Mouse (Mus musculus): ENCODE measurements around the gene Magi2. TPM values are rescaled to one million over a fixed set of nuclear protein-coding genes. Genes with fewer than 3 reads are reported as not detected.

Magi2 gene
- 28.5 and 31.3 TPM in 2 replicates for polyA plus RNA-seq (2015; fragmentation: Nextera tagmentation; extraction: Ambion mirVana)

DNA sequence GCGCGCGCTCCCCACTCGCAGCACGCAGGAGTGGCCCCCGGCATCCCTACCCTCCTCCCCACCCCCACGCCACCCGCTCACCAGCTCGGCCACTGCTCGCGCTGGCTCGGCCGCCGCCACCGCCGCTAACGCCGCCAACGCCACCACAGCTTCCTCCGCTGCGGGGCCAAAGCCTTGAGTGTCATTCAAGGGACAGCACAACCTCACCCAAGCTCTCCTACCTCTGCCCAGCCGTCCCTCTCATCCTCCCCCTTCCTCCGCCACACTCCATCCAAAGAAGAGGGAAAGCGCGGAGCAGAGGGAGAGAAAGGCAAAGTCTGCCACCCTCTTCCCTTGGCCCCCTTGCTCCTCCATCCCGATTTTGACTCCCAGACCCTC is at the start of gene Magi2:
Gene Magi2 (plus strand): TSS at position 171 of the 378 bp plus-strand sequence.
- Histone ChIP-seq H3K4me2 (peak within 1 kb of the TSS; percentile 92), H3K9ac (peak within 1 kb of the TSS; percentile 77), H3K36me3 (no peaks in the 10 kb centered on the region), H3K9me3 (no peaks in the 10 kb centered on the region), H3K27ac (peak within 1 kb of the TSS; percentile 82), H3K4me1 (replicated peaks) (peaks cover 22% of the 10 kb centered on the region), H3K27me3 (0 out of 2 replicates have a peak, but pooled peaks cover 6% of the 10 kb centered on the region), H3K4me3 (peak within 1 kb of the TSS; percentile 69)
- WGBS = 2% methylated on average over 23 of the region's 26 CpGs
- peak; percentile 76; the same call in 1 of the 2 replicates for ATAC-seq (ENCODE audit: low FRiP score)

DNA sequence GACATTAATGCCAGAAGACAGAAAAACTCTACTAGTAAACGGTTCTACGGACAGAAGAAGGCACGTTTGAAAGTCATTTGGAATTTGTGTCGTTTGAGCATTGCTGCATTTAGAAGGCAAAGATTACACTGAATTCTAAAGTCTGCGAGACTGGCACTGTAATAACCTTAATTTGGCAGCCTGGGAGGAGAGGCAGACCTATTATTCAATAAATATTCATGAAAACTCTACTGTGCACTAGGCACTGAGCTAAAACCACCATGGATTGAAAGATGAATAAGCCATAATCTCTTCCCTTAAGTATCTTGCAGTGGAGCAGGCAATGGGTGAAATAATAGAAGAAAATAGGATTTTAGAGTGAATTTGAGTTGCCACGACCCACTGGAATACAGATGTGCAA is 48.2 kb upstream of the Magi2 start:
- H3K27ac ChIP-seq = no peak overlapping the region
- ATAC-seq (ENCODE audit: low FRiP score) = no peak

DNA sequence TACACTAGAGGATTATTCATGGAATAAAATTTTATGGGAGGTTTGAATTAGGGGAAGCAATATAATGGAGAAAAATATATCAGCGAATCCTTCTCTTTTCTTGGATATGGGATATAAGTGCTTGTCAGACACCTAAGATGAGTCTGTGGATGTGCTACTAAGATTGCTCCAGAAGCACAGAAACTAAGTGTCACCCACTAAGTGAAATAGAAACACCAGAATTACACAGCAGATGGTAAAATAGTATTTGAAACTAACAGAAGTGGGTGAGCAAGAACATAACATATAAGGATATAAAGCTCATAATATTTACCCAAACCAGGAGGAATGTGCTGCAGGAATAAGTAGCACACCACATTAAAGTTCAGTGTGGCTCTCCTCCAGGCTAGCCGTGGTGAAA is 40.7 kb upstream of the Magi2 start:
- Histone ChIP-seq H3K4me1 (replicated peaks) (no peaks in the 10 kb centered on the region), H3K4me2 (no peak overlapping the region), H3K9ac (no peak overlapping the region), H3K4me3 (no peak overlapping the region), H3K9me3 (no peaks in the 10 kb centered on the region), H3K27ac (no peak overlapping the region), H3K27me3 (no peaks in the 10 kb centered on the region), H3K36me3 (no peaks in the 10 kb centered on the region)
- WGBS = 94% methylated on average over 2 of the region's 2 CpGs
- ATAC-seq (ENCODE audit: low FRiP score) = no peak

More for the DNA sequence above, 48.2 kb upstream of the Magi2 start:
- H3K27me3 ChIP-seq = no peaks in the 10 kb centered on the region
- H3K36me3 ChIP-seq = no peaks in the 10 kb centered on the region
- H3K9ac ChIP-seq = no peak overlapping the region
- no peak overlapping the region for H3K4me2 ChIP-seq
- 81% methylated on average over 6 of the region's 6 CpGs for WGBS
- H3K4me3 ChIP-seq = no peak overlapping the region
- H3K4me1 ChIP-seq (replicated peaks) = no peaks in the 10 kb centered on the region
- no peaks in the 10 kb centered on the region for H3K9me3 ChIP-seq

DNA sequence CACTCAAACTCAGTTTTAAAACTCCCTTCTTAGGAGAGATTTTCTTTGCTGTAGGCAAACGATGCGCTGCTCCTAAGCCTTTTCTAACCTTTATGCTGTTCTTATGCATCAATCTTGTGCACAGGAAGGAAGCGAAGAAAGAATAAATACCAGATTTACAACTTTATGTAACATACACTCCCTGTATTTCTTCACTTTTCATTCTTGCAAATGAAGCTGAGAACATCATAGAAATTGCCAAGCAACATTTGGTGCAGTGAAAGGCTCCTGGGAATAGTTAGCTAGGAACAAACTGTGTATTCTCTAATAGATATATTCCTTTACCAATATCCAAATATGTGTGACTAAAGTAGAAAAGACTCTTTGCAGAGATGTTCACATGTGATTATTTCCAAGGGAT is 15.2 kb upstream of the Magi2 start:
- ATAC-seq (ENCODE audit: low FRiP score) = no peak
- Histone ChIP-seq H3K36me3 (no peaks in the 10 kb centered on the region), H3K9ac (no peak overlapping the region), H3K4me1 (replicated peaks) (no peaks in the 10 kb centered on the region), H3K4me2 (no peak overlapping the region), H3K9me3 (no peaks in the 10 kb centered on the region), H3K27me3 (no peaks in the 10 kb centered on the region), H3K4me3 (no peak overlapping the region), H3K27ac (no peak overlapping the region)
- 92% methylated on average over 3 of the region's 3 CpGs for WGBS

DNA sequence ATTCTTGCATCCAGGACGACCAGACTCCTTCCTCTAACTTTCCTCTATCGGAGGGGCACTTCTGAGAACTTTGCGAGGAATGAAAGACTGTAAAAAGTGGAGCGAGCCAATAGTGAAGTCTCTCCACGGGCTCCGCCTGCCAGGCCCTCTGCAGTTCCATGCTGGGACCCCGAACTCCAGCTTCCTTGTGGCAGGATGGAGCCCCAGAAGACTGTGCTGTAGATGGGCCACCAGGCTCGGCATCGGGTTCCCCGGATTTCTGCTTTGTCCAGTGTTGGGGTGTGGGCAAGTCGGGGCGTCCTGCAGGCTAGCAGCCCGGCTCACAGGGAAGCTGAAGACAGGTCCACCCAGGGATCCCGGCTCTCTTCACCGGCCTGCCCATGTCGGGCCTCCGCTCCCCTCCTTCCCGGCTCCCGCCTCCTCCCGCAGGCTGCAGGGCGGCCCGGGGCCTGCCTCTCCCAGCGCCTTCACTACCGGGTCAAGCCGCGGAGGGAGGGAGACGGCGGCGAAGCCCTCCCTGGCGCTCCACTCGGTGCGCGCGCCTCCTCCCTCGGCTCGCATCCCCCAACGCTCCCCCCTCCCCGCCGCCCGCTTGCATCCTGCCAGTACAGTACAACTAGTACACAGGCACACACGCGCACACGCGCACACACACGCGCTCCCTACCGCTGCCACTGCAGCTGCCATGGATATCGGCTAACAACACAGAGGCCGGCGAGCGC is 531 bp upstream of the Magi2 start:
- peak overlapping the region; percentile 82 for H3K27ac ChIP-seq
- peak overlapping the region; percentile 69 for H3K4me3 ChIP-seq
- WGBS = under 1% methylated on average over 33 of the region's 51 CpGs
- no peaks in the 10 kb centered on the region for H3K36me3 ChIP-seq
- H3K4me2 ChIP-seq = peak overlapping the region; percentile 92
- 0 out of 2 replicates have a peak, but pooled peaks cover 6% of the 10 kb centered on the region for H3K27me3 ChIP-seq
- ATAC-seq (ENCODE audit: low FRiP score) = peak; percentile 98
- peak overlapping the region; percentile 77 for H3K9ac ChIP-seq
- no peaks in the 10 kb centered on the region for H3K9me3 ChIP-seq
- H3K4me1 ChIP-seq (replicated peaks) = peaks cover 22% of the 10 kb centered on the region

DNA sequence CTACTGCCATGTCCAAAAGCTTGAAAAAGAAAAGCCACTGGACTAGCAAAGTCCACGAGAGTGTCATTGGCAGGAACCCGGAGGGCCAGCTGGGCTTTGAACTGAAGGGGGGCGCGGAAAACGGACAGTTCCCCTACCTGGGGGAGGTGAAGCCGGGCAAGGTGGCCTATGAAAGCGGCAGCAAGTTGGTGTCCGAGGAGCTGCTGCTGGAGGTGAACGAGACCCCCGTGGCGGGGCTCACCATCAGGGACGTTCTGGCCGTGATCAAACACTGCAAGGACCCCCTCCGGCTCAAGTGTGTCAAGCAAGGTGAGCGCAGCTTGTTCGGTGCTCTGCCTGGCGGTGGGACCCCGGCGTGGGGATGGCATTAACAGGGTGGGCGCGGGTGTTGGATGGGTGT is 445 bp downstream of the Magi2 start:
- Histone ChIP-seq H3K27ac (peak overlapping the region; percentile 82), H3K27me3 (0 out of 2 replicates have a peak, but pooled peaks cover 6% of the 10 kb centered on the region), H3K4me1 (replicated peaks) (peaks cover 22% of the 10 kb centered on the region), H3K9ac (peak overlapping the region; percentile 77), H3K4me2 (peak overlapping the region; percentile 92), H3K4me3 (peak overlapping the region; percentile 69), H3K9me3 (no peaks in the 10 kb centered on the region), H3K36me3 (no peaks in the 10 kb centered on the region)
- peak; percentile 8; the same call in 1 of the 2 replicates for ATAC-seq (ENCODE audit: low FRiP score)
- under 1% methylated on average over 21 of the region's 21 CpGs for WGBS

DNA sequence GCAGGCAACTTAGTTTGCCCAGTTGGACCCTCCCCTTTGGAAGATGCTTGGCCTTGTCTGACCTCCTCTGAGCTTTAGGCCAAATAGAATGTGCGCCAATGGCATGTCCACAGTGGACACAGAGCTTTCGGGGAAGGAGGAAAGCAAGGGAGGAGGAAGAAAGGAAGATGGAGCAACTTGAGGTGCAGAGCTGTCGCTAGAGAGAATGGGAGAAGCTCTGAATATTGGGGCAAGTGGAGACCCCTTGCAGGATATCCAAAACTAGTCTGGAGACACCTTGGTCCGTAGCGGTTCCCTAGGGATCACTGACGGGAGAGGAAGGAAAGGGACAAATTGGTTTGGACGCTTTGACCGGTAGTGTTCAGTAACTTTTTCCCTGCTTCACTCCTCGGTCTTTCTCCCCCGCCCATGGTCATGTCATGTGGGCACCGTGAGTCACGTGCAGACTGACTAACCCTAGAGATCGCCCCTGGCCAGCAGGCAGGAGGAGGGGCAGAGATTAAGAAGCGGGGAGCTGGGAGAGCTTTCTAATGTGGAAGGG is 1.0 kb downstream of the Magi2 start:
- Histone ChIP-seq H3K4me2 (peak overlapping the region; percentile 92), H3K9ac (peak overlapping the region; percentile 77), H3K27me3 (0 out of 2 replicates have a peak, but pooled peaks cover 6% of the 10 kb centered on the region), H3K36me3 (no peaks in the 10 kb centered on the region), H3K4me1 (replicated peaks) (peaks cover 22% of the 10 kb centered on the region), H3K9me3 (no peaks in the 10 kb centered on the region), H3K27ac (no peak overlapping the region), H3K4me3 (peak overlapping the region; percentile 69)
- ATAC-seq (ENCODE audit: low FRiP score) = no peak
- WGBS = under 1% methylated on average over 14 of the region's 14 CpGs

DNA sequence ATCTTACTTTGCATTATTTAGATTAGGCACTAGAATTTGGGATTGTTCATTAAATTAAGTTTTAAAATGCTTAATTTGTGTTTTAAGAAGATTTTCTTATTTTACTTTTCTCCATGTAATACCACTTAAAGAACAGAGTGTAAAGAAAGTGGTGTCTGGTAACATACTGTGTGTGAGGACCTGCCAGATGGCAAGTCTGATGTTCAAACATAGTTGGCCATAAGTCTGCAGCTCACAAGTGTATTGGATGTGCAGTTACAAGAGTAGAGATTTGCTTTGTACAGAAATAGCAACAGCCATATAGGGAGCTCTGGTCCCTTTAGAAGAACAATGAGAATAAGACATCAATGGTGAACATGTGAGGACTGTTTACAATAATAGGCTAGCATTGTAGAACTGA is 15.0 kb downstream of the Magi2 start:
- H3K9me3 ChIP-seq = no peaks in the 10 kb centered on the region
- H3K4me3 ChIP-seq = no peak overlapping the region
- ATAC-seq (ENCODE audit: low FRiP score) = no peak
- H3K4me2 ChIP-seq = no peak overlapping the region
- H3K36me3 ChIP-seq = no peaks in the 10 kb centered on the region
- H3K4me1 ChIP-seq (replicated peaks) = no peaks in the 10 kb centered on the region
- no peaks in the 10 kb centered on the region for H3K27me3 ChIP-seq
- no peak overlapping the region for H3K27ac ChIP-seq
- H3K9ac ChIP-seq = no peak overlapping the region

DNA sequence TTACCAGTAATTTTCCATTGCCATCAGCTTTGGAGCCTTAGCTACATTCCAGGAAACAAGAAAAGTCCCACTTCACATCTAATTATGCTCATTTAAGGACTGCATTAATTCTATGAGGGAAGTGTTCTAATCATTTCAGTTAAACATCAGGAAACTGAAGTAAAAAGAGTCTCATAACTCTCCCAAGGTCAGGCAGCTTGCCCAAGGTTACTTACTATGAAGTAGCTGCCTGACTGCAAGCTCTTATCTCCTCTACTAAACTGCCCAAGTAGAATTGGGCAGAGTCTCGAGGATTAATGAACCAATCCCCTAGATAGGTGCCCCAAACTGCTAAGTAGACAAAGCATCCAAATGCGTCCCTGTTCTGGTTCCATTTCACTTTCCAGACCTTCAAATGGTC is 19.6 kb downstream of the Magi2 start:
- Histone ChIP-seq H3K36me3 (no peaks in the 10 kb centered on the region), H3K4me3 (no peak overlapping the region), H3K9ac (no peak overlapping the region), H3K9me3 (no peaks in the 10 kb centered on the region), H3K27me3 (no peaks in the 10 kb centered on the region), H3K27ac (no peak overlapping the region), H3K4me2 (no peak overlapping the region), H3K4me1 (replicated peaks) (no peaks in the 10 kb centered on the region)
- no peak for ATAC-seq (ENCODE audit: low FRiP score)
- WGBS = 88% methylated on average over 2 of the region's 2 CpGs

DNA sequence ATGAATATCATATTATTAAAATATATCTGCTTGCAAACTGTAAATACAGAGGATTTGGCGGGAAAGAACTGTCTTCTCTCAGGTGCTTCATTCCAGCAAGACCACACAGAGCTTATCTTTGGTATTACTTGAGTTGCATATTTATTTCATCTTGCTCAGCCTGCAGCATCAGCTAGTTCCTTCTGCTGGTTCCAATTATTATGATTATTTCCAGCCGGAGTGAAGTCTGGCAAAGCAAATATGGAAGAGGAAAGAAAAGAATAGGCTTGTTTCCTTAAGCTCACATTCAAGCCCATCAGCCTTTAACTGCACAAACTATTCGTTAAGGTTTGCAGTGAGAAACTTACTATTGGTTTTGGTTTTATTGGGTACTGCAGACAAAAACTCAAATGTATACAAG is 20.4 kb downstream of the Magi2 start:
- 89% methylated on average over 3 of the region's 3 CpGs for WGBS
- Histone ChIP-seq H3K27me3 (no peaks in the 10 kb centered on the region), H3K36me3 (no peaks in the 10 kb centered on the region), H3K9me3 (no peaks in the 10 kb centered on the region), H3K27ac (no peak overlapping the region), H3K9ac (no peak overlapping the region), H3K4me3 (no peak overlapping the region), H3K4me2 (no peak overlapping the region), H3K4me1 (replicated peaks) (no peaks in the 10 kb centered on the region)
- no peak for ATAC-seq (ENCODE audit: low FRiP score)

DNA sequence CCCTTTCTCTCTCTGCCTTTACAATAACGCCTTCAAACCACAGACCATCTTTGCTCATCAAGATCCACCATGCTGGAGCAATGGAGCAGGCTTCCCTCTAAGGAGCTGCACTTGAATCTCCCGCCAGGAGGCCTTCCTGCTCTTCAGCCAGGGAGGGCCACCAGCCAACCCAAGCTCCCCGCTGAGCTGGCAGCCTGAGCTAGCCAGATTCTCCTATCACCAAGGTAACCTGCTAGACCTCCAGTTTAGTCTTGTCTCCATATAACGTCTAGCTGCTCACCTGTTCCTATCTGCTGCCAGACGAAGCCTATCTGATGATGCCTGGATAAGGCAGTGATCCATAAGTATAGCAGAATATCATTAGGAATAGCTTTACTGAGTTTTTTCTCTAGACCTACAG is 36.0 kb downstream of the Magi2 start:
- Histone ChIP-seq H3K9me3 (no peaks in the 10 kb centered on the region), H3K27me3 (no peaks in the 10 kb centered on the region), H3K9ac (no peak overlapping the region), H3K4me2 (no peak overlapping the region), H3K27ac (no peak overlapping the region), H3K4me3 (no peak overlapping the region), H3K4me1 (replicated peaks) (no peaks in the 10 kb centered on the region), H3K36me3 (no peaks in the 10 kb centered on the region)
- WGBS = 62% methylated on average over 5 of the region's 5 CpGs
- no peak for ATAC-seq (ENCODE audit: low FRiP score)

DNA sequence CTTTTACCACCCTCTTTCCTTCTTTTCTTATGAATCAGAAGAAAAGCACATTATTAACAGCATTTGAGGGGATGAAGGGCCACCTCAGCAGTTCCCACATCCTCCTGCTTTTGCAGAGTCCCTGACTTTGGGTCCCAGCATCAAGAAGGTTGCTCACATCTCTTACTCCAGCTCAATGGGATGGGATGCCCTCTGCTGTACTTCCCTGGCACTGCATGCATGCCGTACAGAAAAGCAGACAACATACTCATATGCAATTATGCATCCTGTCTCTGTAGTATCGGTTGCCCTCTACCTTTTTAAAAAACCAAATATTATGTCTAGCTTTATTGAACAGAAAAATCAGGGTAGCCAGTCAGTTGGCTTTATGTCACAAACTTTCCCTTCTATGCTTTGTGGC is 37.8 kb downstream of the Magi2 start:
- no peak overlapping the region for H3K4me2 ChIP-seq
- H3K9me3 ChIP-seq = no peaks in the 10 kb centered on the region
- no peaks in the 10 kb centered on the region for H3K36me3 ChIP-seq
- H3K4me3 ChIP-seq = no peak overlapping the region
- no peaks in the 10 kb centered on the region for H3K27me3 ChIP-seq
- no peak for ATAC-seq (ENCODE audit: low FRiP score)
- WGBS = 71% methylated on average over 2 of the region's 2 CpGs
- no peak overlapping the region for H3K9ac ChIP-seq
- H3K27ac ChIP-seq = no peak overlapping the region
- H3K4me1 ChIP-seq (replicated peaks) = no peaks in the 10 kb centered on the region

DNA sequence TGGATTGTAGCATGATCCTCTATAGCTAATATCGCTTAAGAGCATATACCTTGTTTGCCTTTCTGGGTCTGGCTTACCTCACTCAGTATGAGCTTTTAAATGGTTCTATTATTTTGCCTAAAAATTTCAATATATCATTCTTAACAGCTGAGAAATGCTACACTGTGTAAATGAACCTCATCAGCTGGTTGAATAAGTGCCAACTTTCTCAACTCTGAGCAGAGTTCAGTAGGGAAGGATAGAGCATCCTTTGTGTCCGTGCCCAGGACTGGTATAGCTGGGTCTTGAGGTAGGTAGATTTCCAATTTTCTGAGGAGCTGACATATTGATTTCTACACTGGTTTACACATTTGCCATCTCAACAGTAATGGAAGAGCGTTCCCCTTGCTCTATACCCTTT is 65.7 kb downstream of the Magi2 start:
- Histone ChIP-seq H3K4me2 (no peak overlapping the region), H3K27me3 (no peaks in the 10 kb centered on the region), H3K4me1 (replicated peaks) (no peaks in the 10 kb centered on the region), H3K9ac (no peak overlapping the region), H3K27ac (no peak overlapping the region), H3K36me3 (no peaks in the 10 kb centered on the region), H3K9me3 (no peaks in the 10 kb centered on the region), H3K4me3 (no peak overlapping the region)
- WGBS = 89% methylated on average over 3 of the region's 3 CpGs
- ATAC-seq (ENCODE audit: low FRiP score) = no peak

Data from hindbrain, embryonic 13.5 days (tissue).